Mouse (Mus musculus): ENCODE results near the gene Upk1b. TPM values are rescaled to one million over a fixed set of nuclear protein-coding genes. Genes with fewer than 3 reads are reported as not detected.

Gene Upk1b
- total and polyA plus RNA-seq, 2 experiments from 2014 or later, result 1.2 to 2.0 TPM

- TF ChIP-seq CTCF (IDR thresholded peaks at IDR 0.05; ENCODE audit: low read depth), result no peak
- Histone ChIP-seq H3K4me2 (ENCODE audit: low read depth, low read length) (no peak overlapping the region), H3K36me3 (ENCODE audit: insufficient read depth, low read length) (0 out of 2 replicates have a peak, but pooled peaks cover 16% of the 10 kb centered on the region), H3K27me3 (ENCODE audit: insufficient read depth, low read length) (no peaks in the 10 kb centered on the region), H3K27ac (no peak overlapping the region), H3K4me1 (ENCODE audit: insufficient read depth, low read length) (no peaks in the 10 kb centered on the region), H3K9ac (replicated peaks; ENCODE audit: low read length) (no peak overlapping the region), H3K9me3 (ENCODE audit: low read length) (no peaks in the 10 kb centered on the region), H3K4me3 (ENCODE audit: low read length) (no peak overlapping the region)
- ATAC-seq (no peak), DNase-seq (ENCODE audit: low spot score) (no peak)
- WGBS, result 75% methylated on average over 4 of the region's 4 CpGs
These were observed 43.6 kb downstream of the Upk1b start for GRCm38 (mm10) chr16:38756572-38756971.

GRCm38 (mm10) chr16:38756177-38756503 is 44.0 kb downstream of the Upk1b start:
- no peaks in the 10 kb centered on the region for H3K9me3 ChIP-seq (ENCODE audit: low read length)
- DNase-seq (ENCODE audit: low spot score) (peak; percentile 28), ATAC-seq (no peak)
- no peak overlapping the region for H3K9ac ChIP-seq (replicated peaks; ENCODE audit: low read length)
- no peak overlapping the region for H3K27ac ChIP-seq
- no peak overlapping the region for H3K4me3 ChIP-seq (ENCODE audit: low read length)
- 40% methylated on average over 5 of the region's 5 CpGs for WGBS
- H3K36me3 ChIP-seq (ENCODE audit: insufficient read depth, low read length), result 0 out of 2 replicates have a peak, but pooled peaks cover 16% of the 10 kb centered on the region
- H3K4me2 ChIP-seq (ENCODE audit: low read depth, low read length), result no peak overlapping the region
- no peaks in the 10 kb centered on the region for H3K4me1 ChIP-seq (ENCODE audit: insufficient read depth, low read length)
- no peaks in the 10 kb centered on the region for H3K27me3 ChIP-seq (ENCODE audit: insufficient read depth, low read length)
- no peak for TF ChIP-seq CTCF (IDR thresholded peaks at IDR 0.05; ENCODE audit: low read depth)

- TF ChIP-seq CTCF (IDR thresholded peaks at IDR 0.05; ENCODE audit: low read depth), result no peak
- H3K27ac ChIP-seq, result no peak overlapping the region
- no peaks in the 10 kb centered on the region for H3K27me3 ChIP-seq (ENCODE audit: insufficient read depth, low read length)
- ATAC-seq, result no peak
- H3K36me3 ChIP-seq (ENCODE audit: insufficient read depth, low read length), result 0 out of 2 replicates have a peak, but pooled peaks cover 12% of the 10 kb centered on the region
- H3K4me2 ChIP-seq (ENCODE audit: low read depth, low read length), result no peak overlapping the region
- DNase-seq (ENCODE audit: low spot score), result no peak
- H3K9ac ChIP-seq (replicated peaks; ENCODE audit: low read length), result no peak overlapping the region
- WGBS, result 62% methylated on average over 7 of the region's 7 CpGs
- H3K4me3 ChIP-seq (ENCODE audit: low read length), result no peak overlapping the region
- no peaks in the 10 kb centered on the region for H3K4me1 ChIP-seq (ENCODE audit: insufficient read depth, low read length)
- H3K9me3 ChIP-seq (ENCODE audit: low read length), result no peaks in the 10 kb centered on the region
These were observed 44.5 kb downstream of the Upk1b start for GRCm38 (mm10) chr16:38755452-38756176.

GRCm38 (mm10) chr16:38753631-38754030 is 46.5 kb downstream of the Upk1b start:
- no peak for ATAC-seq
- Histone ChIP-seq H3K4me2 (ENCODE audit: low read depth, low read length) (no peak overlapping the region), H3K4me3 (ENCODE audit: low read length) (no peak overlapping the region), H3K9me3 (ENCODE audit: low read length) (no peaks in the 10 kb centered on the region), H3K27ac (no peak overlapping the region), H3K9ac (replicated peaks; ENCODE audit: low read length) (no peak overlapping the region), H3K4me1 (ENCODE audit: insufficient read depth, low read length) (no peaks in the 10 kb centered on the region), H3K36me3 (ENCODE audit: insufficient read depth, low read length) (0 out of 2 replicates have a peak, but pooled peaks cover 8% of the 10 kb centered on the region), H3K27me3 (ENCODE audit: insufficient read depth, low read length) (no peaks in the 10 kb centered on the region)
- no peak for DNase-seq (ENCODE audit: low spot score)
- WGBS, result 59% methylated on average over 11 of the region's 11 CpGs
- TF ChIP-seq CTCF (IDR thresholded peaks at IDR 0.05; ENCODE audit: low read depth), result no peak

- Histone ChIP-seq H3K9ac (replicated peaks; ENCODE audit: low read length) (no peak overlapping the region), H3K4me3 (ENCODE audit: low read length) (no peak overlapping the region), H3K27ac (no peak overlapping the region), H3K27me3 (ENCODE audit: insufficient read depth, low read length) (no peaks in the 10 kb centered on the region), H3K9me3 (ENCODE audit: low read length) (no peaks in the 10 kb centered on the region), H3K4me2 (ENCODE audit: low read depth, low read length) (no peak overlapping the region), H3K36me3 (ENCODE audit: insufficient read depth, low read length) (no peaks in the 10 kb centered on the region), H3K4me1 (ENCODE audit: insufficient read depth, low read length) (no peaks in the 10 kb centered on the region)
- 88% methylated on average over 6 of the region's 6 CpGs for WGBS
- ATAC-seq (no peak), DNase-seq (ENCODE audit: low spot score) (no peak)
- TF ChIP-seq CTCF (IDR thresholded peaks at IDR 0.05; ENCODE audit: low read depth), result no peak
These were observed 49.3 kb downstream of the Upk1b start for GRCm38 (mm10) chr16:38750803-38751202.

- 91% methylated on average over 10 of the region's 10 CpGs for WGBS
- no peak overlapping the region for H3K9ac ChIP-seq (replicated peaks; ENCODE audit: low read length)
- no peak overlapping the region for H3K27ac ChIP-seq
- no peaks in the 10 kb centered on the region for H3K9me3 ChIP-seq (ENCODE audit: low read length)
- TF ChIP-seq CTCF (IDR thresholded peaks at IDR 0.05; ENCODE audit: low read depth), result no peak
- DNase-seq (ENCODE audit: low spot score), result no peak
- ATAC-seq, result no peak
- no peak overlapping the region for H3K4me3 ChIP-seq (ENCODE audit: low read length)
- no peaks in the 10 kb centered on the region for H3K36me3 ChIP-seq (ENCODE audit: insufficient read depth, low read length)
- no peaks in the 10 kb centered on the region for H3K27me3 ChIP-seq (ENCODE audit: insufficient read depth, low read length)
- H3K4me1 ChIP-seq (ENCODE audit: insufficient read depth, low read length), result no peaks in the 10 kb centered on the region
- no peak overlapping the region for H3K4me2 ChIP-seq (ENCODE audit: low read depth, low read length)
These were observed 56.0 kb downstream of the Upk1b start for GRCm38 (mm10) chr16:38743941-38744673.
